Mouse (Mus musculus): ENCODE measurements around the gene Isg15.

The Isg15 gene

GRCm38 (mm10) chr4:156200623-156201475, at the start of gene Isg15:
Gene Isg15 (minus strand): TSS chr4:156200818.
- CTCF ChIA-PET, result interaction anchor here in 2 of 4 experiments (0.7 to 1.2 kb wide), 4 partner anchors 13 to 91 kb away, joined by 3 to 22 read pairs (median 4); partner anchors contain the start of gene 9430015G10Rik (in 1 of the 2)
- POLR2A ChIA-PET, result interaction anchor here in 3 of 4 experiments (0.6 to 1.4 kb wide), 7 partner anchors 8 to 331 kb away, joined by 3 to 6 read pairs (median 5); partner anchors contain the start of genes Cptp (in 1 of the 3), Ints11 (in 1 of the 3) and Noc2l (in 1 of the 3)

GRCm38 (mm10) chr4:156249567-156249966, 48.9 kb upstream of the Isg15 start:
- CTCF ChIA-PET, result interaction anchor here in 1 of 4 experiments (1.0 kb wide), 1 partner anchor 13 kb away, joined by 3 read pairs; no protein-coding TSS in a partner anchor
- POLR2A ChIA-PET, result interaction anchor here in 3 of 4 experiments (0.7 to 10.3 kb wide), 10 partner anchors 12 to 701 kb away, joined by 3 to 148 read pairs (median 4); partner anchors contain the start of genes Noc2l (in 2 of the 3), 9430015G10Rik (in 1 of the 3) and Plekhn1 (in 1 of the 3)

GRCm38 (mm10) chr4:156236651-156237447, 36.2 kb upstream of the Isg15 start:
- POLR2A ChIA-PET, result interaction anchor here (0.7 to 9.3 kb wide), 36 partner anchors 8 to 350 kb away, joined by 3 to 148 read pairs (median 6); partner anchors contain the start of genes 9430015G10Rik (in 2 of the 4), AW011738 (in 2 of the 4), C1qtnf12 (in 1 of the 4) and Isg15 (in 1 of the 4)

DNA sequence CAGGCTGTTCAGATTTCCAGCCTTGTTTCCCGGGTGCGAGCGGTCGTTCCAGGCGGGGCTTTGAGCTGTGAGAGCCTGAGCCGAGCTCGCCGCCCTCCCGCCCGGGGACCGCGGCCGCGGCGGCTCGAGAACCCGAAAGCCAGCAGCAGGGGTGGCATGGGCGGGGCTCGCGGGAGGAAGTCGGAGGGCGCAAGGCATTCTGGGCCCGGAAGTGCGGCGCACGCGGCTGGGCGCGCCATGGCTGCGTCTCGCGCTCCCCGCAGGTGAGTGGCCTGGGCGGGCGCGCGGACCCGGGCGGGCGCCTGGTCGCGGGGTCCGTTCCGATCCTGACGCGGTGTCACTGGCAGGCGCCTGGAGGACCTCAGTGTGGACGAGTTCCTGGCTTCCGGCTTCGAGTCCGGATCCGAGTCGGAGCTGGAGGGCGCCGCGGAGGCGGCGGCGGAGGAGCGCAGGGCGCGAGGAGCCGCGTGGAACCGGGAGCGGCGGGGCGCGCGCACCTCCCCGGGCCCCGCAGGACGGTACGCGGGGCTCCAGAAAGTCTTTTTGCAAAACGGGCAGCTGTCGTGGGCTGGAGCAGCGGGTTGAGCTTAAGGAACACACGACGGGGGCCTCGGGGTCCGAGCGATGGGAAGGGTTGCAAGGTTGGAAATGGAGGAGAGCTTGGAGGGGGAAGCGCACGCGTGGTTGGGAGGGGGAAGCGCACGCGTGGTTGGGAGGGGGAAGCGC, 35.4 kb upstream of the Isg15 start, which contains the start of gene Noc2l:
Gene Noc2l (plus strand): TSS at position 203 of the 726 bp plus-strand sequence.
- ChIA-PET CTCF (interaction anchor here in 2 of 4 experiments (0.7 kb wide), 2 partner anchors 125 to 128 kb away, joined by 3 read pairs; no protein-coding TSS in a partner anchor), POLR2A (interaction anchor here (0.6 to 9.3 kb wide), 56 partner anchors 9 to 403 kb away, joined by 3 to 148 read pairs (median 4); partner anchors contain the start of genes 9430015G10Rik (in 3 of the 4), AW011738 (in 2 of the 4), Agrn (in 1 of the 4) and C1qtnf12 (in 1 of the 4))

More at GRCm38 (mm10) chr4:156236651-156237447, 36.2 kb upstream of the Isg15 start:
- CTCF ChIA-PET, result interaction anchor here in 1 of 4 experiments (1.0 kb wide), 1 partner anchor 12 kb away, joined by 3 read pairs; no protein-coding TSS in a partner anchor

DNA sequence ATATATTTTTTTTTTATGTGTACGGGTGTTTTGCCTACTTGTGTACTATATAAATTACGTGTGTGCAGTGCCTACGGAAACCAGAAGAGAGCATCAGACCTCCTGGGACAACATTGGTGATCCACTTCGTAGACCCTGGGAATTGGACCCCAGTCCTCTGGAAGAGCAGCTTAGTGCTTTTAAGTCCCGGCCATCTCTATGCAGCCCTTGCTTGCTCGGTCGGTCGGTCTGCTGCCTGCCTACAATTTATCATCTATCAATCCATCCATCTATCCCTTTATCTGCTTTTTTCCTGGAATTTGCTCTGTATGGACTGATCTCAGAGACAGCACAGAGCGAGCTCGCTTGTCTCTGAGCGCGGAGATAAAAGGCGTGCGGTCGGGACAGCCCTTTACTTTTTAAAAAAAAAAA, 34.7 kb upstream of the Isg15 start:
- CTCF ChIA-PET, result interaction anchor here in 2 of 4 experiments (0.7 kb wide), 2 partner anchors 124 to 128 kb away, joined by 3 read pairs; no protein-coding TSS in a partner anchor
- POLR2A ChIA-PET, result interaction anchor here (0.6 to 9.3 kb wide), 53 partner anchors 9 to 402 kb away, joined by 3 to 148 read pairs (median 5); partner anchors contain the start of genes 9430015G10Rik (in 3 of the 4), AW011738 (in 2 of the 4), Agrn (in 2 of the 4) and Isg15 (in 1 of the 4)

DNA sequence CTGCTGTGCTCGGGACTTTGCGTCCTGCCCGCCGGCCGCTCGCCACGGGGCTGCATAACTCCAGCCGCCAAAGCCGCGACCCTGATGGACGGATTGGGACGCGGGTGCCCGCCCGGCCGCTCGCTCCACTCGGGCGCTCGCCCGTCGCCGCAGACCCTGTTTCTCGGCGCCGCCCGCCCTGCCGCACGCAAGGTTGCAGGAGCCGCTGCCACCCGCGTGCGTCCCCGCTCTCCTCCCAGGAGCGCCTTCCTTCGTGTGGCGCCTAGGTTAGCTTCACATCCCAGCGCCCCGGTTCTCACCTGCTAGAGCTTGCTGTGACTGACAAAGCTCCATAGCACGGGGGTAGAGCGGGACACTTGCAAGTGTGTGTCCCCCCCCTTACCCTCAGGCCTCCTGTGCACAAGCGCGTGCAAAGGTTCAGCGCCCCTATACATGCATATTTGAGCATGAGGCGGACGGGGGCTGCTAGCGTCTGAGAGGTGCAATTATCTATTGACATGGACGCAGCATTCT, 34.1 kb upstream of the Isg15 start, which contains the start of gene Plekhn1:
Gene Plekhn1 (minus strand): TSS at position 157 of the 513 bp plus-strand sequence.
- POLR2A ChIA-PET, result interaction anchor here (0.6 to 9.3 kb wide), 31 partner anchors 9 to 402 kb away, joined by 3 to 148 read pairs (median 5); partner anchors contain the start of genes 9430015G10Rik (in 2 of the 4), Agrn (in 2 of the 4), Samd11 (in 1 of the 4) and Ttll10 (in 1 of the 4)
- CTCF ChIA-PET, result interaction anchor here in 2 of 4 experiments (0.6 to 1.5 kb wide), 3 partner anchors 27 to 1653 kb away, joined by 3 read pairs; no protein-coding TSS in a partner anchor

GRCm38 (mm10) chr4:156234021-156234501, 33.4 kb upstream of the Isg15 start:
- POLR2A ChIA-PET, result interaction anchor here (1.0 to 9.3 kb wide), 8 partner anchors 10 to 175 kb away, joined by 3 to 148 read pairs (median 5); partner anchors contain the start of genes 9430015G10Rik (in 1 of the 4), Samd11 (in 1 of the 4) and Ttll10 (in 1 of the 4)

DNA sequence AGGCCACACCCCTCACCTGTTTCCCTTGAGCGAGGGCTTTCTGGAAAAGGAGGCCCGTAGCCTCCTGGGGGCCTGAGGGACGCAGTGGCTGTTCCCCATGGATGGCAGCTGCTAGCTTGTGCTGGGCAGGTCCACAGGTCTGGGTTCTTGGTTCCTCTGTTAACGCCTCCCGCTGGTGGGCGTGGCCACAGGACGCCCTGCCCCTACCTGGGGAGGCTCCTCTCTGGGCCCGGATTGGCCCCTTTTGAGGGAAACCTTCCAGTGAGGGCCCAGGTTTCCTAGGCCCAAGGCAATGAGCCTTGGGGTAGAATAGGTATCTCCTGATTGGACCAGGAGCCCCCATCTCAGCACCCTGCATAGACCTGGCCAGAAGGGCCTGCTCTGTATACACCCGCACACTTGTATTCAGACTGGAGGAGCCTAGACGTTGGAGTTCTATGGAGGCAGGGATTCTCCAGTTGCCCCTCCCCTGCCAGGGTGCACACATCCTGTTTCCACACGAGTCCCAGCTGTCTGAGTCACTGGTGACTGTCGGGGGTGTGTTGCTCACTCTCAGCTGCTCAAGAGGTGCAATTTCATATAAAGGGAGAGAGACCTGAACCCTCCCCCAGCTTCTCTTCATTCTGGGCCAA, 27.9 kb upstream of the Isg15 start:
- CTCF ChIA-PET, result no interaction called here
- POLR2A ChIA-PET, result interaction anchor here in 3 of 4 experiments (0.6 to 2.0 kb wide), 15 partner anchors 9 to 119 kb away, joined by 3 to 8 read pairs (median 4); partner anchors contain the start of genes 9430015G10Rik (in 1 of the 3) and AW011738 (in 1 of the 3)

More at GRCm38 (mm10) chr4:156234021-156234501, 33.4 kb upstream of the Isg15 start:
- CTCF ChIA-PET, result interaction anchor here in 2 of 4 experiments (0.6 to 1.5 kb wide), 3 partner anchors 26 to 1652 kb away, joined by 3 read pairs; no protein-coding TSS in a partner anchor

- ChIA-PET POLR2A (interaction anchor here in 3 of 4 experiments (0.5 to 2.0 kb wide), 17 partner anchors 9 to 188 kb away, joined by 3 to 8 read pairs (median 4); partner anchors contain the start of gene AW011738 (in 1 of the 3)), CTCF (no interaction called here)
These were observed 27.3 kb upstream of the Isg15 start for GRCm38 (mm10) chr4:156227752-156228392.

DNA sequence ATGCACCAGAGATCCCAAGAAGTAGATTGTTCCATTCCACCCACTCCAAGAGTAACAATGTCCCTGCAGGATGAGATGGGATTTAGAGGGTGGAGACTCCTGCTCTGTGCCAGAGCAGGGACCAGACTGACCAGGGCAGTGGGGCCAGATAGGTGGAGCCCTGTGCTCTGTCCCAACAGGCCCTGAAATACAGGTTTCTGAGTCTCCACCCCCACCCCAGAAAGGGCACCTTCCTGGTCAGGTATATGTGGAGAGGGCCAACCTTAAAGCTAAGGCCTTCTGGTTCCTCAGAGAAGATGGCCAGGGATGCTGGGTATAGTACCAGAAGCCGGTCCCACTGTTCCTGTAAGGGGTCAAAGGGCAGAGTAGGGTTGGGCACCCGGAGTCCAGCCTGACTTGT, 23.7 kb upstream of the Isg15 start:
- ChIA-PET CTCF (no interaction called here), POLR2A (interaction anchor here in 1 of 4 experiments (1.1 kb wide), 1 partner anchor 42 kb away, joined by 4 read pairs; no protein-coding TSS in a partner anchor)

DNA sequence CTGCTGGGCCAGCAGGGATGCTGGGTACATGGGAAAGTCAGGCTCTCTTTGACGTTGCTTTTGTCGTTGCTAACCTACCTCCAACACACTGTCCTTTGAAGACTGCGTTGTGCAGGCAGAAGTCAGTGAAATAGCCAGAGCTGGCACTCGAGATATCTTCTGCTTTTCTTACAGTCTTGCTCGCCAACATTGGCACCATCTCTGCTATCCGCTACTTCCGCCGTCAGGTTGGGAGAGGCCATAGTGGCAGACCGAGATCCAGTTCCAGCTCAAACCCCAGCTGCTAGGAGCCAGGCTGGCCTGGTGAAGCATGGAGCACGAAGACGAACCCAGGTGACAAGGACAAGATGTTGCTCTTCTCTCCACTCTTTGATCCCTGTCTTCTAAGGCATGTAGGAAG, 19.3 kb upstream of the Isg15 start:
- ChIA-PET CTCF (no interaction called here), POLR2A (no interaction called here)

DNA sequence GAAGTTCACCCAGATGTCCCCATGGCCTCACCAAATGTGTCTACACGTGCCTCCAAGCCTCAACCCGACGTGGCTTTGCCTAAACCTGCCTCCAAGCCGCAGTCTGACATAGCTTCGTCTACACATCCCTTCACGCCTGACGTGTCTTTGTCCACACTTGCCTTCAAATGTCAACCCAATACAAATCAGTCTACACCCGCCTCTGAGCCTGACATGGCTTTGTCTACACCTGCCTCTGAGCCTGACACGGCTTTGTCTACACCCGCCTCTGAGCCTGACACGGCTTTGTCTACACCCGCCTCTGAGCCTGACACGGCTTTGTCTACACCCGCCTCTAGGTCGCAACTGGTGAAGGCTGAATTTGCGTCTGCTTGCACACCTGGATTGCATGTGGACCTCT, 17.2 kb upstream of the Isg15 start:
- POLR2A ChIA-PET, result interaction anchor here in 2 of 4 experiments (1.4 to 1.9 kb wide), 4 partner anchors 17 to 35 kb away, joined by 5 to 6 read pairs (median 6); partner anchors contain the start of genes Noc2l (in 2 of the 2) and Plekhn1 (in 2 of the 2)

DNA sequence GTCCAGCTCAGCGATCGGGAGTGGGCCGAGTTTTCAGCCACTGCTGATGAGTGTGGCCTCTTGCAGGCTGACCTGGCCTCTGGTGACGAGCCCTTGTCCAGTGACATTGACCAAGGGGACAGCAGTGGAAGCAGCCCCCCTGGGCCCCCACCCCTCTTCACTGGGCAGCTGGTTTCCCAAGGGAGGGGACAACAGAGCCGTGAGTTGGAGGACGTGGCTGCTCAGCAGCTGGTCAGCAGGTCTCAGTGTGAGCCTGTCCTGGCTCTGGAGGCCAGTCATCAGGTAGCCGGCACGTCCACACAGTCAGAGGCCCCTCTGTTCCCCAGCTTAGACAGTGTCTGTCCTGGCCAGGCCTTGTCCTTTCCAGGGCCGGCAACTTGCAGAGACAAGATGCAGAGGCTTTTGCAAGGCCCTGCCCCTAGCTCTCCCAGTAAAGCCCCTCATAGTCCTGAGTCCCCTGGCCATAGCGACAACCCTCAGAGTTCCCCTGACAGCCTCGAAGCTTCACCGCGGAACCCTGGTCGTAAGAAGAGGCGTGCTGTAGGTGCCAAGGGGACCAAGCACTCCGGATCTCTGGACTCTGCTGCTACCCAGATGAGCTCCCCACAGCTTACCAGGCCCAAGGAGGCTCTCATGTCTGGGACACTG, 16.5 kb upstream of the Isg15 start:
- POLR2A ChIA-PET, result interaction anchor here in 2 of 4 experiments (1.4 to 1.9 kb wide), 4 partner anchors 18 to 35 kb away, joined by 5 to 6 read pairs (median 6); partner anchors contain the start of genes Noc2l (in 2 of the 2) and Plekhn1 (in 2 of the 2)

More for the DNA sequence above, 17.2 kb upstream of the Isg15 start:
- CTCF ChIA-PET, result no interaction called here

GRCm38 (mm10) chr4:156216196-156216595, 15.6 kb upstream of the Isg15 start:
- CTCF ChIA-PET, result interaction anchor here in 1 of 4 experiments (0.6 kb wide), 1 partner anchor 18 kb away, joined by 3 read pairs; no protein-coding TSS in a partner anchor
- POLR2A ChIA-PET, result interaction anchor here in 3 of 4 experiments (0.8 to 1.9 kb wide), 4 partner anchors 19 to 27 kb away, joined by 3 to 6 read pairs (median 6); partner anchors contain the start of genes Noc2l (in 2 of the 3) and Plekhn1 (in 2 of the 3)

More for the DNA sequence above, 16.5 kb upstream of the Isg15 start:
- CTCF ChIA-PET, result no interaction called here

Measured in embryonic stem cell, embryonic (primary cell).